Mouse (Mus musculus): ENCODE data around the gene Srcin1. TPM values are rescaled to one million over a fixed set of nuclear protein-coding genes. Genes with fewer than 3 reads are reported as not detected.
A peak's percentile ranks its signal among the peaks of the same experiment; 100 is the strongest.

Srcin1 gene
- polyA plus RNA-seq, 1 experiment from 2014 or later = 8.5 TPM

GRCm38 (mm10) chr11:97491640-97492039, 84.3 kb downstream of the Srcin1 start:
- ATAC-seq = no peak
- Histone ChIP-seq H3K4me1 (replicated peaks) (no peaks in the 10 kb centered on the region), H3K4me3 (replicated peaks) (no peak overlapping the region), H3K9ac (replicated peaks) (no peak overlapping the region), H3K27ac (no peak overlapping the region), H3K9me3 (no peaks in the 10 kb centered on the region), H3K36me3 (peaks cover 45% of the 10 kb centered on the region), H3K4me2 (replicated peaks) (no peak overlapping the region), H3K27me3 (no peaks in the 10 kb centered on the region)
- 76% methylated on average over 10 of the region's 10 CpGs for WGBS

DNA sequence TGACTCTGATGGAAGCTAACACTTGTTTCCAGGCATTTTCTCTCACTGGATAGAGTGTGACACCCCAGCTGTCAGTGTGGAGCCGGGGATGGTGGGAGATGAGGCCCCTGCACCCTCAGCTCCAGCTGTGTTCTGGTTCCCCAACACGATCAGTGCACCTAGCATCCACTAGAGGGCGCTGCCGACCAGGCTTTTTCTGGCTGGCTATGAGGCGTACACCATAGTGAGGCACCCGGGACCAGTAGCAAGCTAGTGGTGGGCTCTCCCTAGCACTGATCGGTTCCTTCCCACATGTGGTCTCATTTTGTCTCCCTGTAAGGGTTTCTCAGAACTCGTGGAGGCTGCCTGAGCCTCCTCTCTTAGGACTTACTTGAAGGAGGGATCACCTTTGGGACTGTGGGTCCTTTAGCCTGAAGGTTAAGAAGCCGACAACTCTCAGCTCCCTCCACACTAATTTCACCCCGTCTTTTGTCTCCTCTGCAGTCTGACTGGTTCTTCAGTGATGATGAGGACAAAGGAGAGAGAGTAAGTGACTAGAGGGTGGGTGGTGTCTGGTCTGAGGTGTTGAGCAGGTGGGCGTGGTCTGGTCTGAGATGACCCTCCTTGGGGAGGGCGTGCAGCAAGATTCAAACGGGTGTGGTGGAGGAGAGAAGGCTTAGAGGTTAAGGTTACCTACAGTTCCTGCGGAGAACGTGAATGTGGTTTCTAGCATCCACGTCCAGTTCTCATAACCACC, 86.2 kb downstream of the Srcin1 start:
- 18% methylated on average over 16 of the region's 16 CpGs for WGBS
- Histone ChIP-seq H3K4me2 (replicated peaks) (no peak overlapping the region), H3K9me3 (no peaks in the 10 kb centered on the region), H3K4me1 (replicated peaks) (no peaks in the 10 kb centered on the region), H3K36me3 (peaks cover 60% of the 10 kb centered on the region), H3K27me3 (no peaks in the 10 kb centered on the region), H3K4me3 (replicated peaks) (no peak overlapping the region), H3K9ac (replicated peaks) (no peak overlapping the region), H3K27ac (no peak overlapping the region)
- peak; percentile 79 for ATAC-seq

DNA sequence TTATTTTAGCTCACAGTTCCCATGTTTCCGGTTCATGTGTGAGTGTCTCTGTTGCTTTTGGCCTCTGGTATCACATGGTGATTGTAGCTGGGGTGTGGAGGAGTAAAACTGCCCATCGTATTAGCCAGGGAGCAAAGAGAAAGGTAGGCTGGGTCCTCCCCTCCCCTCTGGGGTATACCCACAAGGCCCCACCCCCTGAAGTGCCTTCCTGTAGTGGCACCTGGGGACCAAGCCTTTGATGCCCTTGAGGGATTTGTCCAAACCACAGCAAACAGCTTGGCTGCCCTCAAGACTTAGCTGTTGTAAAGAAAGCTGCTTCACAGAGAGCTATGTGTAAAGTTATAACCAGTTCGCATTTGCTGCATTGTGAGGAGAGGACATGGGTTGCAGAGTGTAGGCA, 88.3 kb downstream of the Srcin1 start:
- Histone ChIP-seq H3K4me2 (replicated peaks) (no peak overlapping the region), H3K4me1 (replicated peaks) (no peaks in the 10 kb centered on the region), H3K36me3 (peaks cover 51% of the 10 kb centered on the region), H3K27me3 (no peaks in the 10 kb centered on the region), H3K4me3 (replicated peaks) (no peak overlapping the region), H3K27ac (no peak overlapping the region), H3K9ac (replicated peaks) (no peak overlapping the region), H3K9me3 (no peaks in the 10 kb centered on the region)
- WGBS = 79% methylated on average over 3 of the region's 3 CpGs
- ATAC-seq = no peak

DNA sequence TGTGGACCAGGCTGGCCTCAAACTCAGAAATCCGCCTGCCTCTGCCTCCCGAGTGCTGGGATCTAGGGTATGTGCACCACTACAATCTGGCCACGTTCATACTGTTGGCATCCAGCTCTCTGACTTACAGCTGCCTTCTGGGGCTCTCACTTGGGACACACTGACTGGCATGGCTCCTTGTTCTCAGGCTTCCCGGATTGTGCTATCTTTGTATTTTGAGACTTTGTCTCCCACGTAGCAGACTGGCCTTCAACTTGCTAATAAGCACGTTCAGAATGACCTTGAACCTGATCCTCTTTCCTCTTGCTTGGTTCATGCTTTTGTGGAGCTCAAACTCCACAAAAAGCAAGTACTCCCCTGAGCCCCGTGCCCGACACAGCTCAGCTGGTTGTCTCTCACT, 90.3 kb downstream of the Srcin1 start:
- WGBS = 76% methylated on average over 8 of the region's 8 CpGs
- no peak for ATAC-seq

DNA sequence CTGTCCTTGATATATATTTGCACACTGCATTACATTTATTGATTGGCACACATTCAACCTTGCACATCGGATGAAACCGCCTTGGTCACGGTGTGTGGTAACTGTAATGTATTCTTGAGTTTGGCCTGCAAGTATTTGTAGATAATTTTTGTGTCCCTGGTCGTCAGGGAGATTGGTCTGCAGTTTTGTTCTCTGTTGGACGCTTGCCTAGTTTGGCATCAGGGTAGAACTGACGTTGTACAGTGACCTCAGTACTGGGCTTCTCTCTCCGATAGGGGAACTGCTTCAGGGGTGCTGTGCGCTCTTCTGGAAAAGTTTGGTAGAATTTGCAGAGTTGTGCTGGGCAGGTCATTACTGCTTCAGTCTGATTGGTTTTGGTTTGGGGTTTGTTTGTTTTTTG, 96.2 kb downstream of the Srcin1 start:
- H3K9me3 ChIP-seq = no peaks in the 10 kb centered on the region
- no peak for ATAC-seq
- no peak overlapping the region for H3K27ac ChIP-seq
- H3K4me1 ChIP-seq (replicated peaks) = no peaks in the 10 kb centered on the region
- no peak overlapping the region for H3K4me3 ChIP-seq (replicated peaks)
- H3K27me3 ChIP-seq = no peaks in the 10 kb centered on the region
- 85% methylated on average over 8 of the region's 8 CpGs for WGBS
- H3K4me2 ChIP-seq (replicated peaks) = no peak overlapping the region
- peaks cover 73% of the 10 kb centered on the region for H3K36me3 ChIP-seq
- no peak overlapping the region for H3K9ac ChIP-seq (replicated peaks)

More for the DNA sequence above, 90.3 kb downstream of the Srcin1 start:
- peaks cover 50% of the 10 kb centered on the region for H3K36me3 ChIP-seq
- H3K4me1 ChIP-seq (replicated peaks) = no peaks in the 10 kb centered on the region
- H3K27me3 ChIP-seq = no peaks in the 10 kb centered on the region
- no peak overlapping the region for H3K4me3 ChIP-seq (replicated peaks)
- no peak overlapping the region for H3K27ac ChIP-seq
- no peaks in the 10 kb centered on the region for H3K9me3 ChIP-seq
- no peak overlapping the region for H3K4me2 ChIP-seq (replicated peaks)
- H3K9ac ChIP-seq (replicated peaks) = no peak overlapping the region

DNA sequence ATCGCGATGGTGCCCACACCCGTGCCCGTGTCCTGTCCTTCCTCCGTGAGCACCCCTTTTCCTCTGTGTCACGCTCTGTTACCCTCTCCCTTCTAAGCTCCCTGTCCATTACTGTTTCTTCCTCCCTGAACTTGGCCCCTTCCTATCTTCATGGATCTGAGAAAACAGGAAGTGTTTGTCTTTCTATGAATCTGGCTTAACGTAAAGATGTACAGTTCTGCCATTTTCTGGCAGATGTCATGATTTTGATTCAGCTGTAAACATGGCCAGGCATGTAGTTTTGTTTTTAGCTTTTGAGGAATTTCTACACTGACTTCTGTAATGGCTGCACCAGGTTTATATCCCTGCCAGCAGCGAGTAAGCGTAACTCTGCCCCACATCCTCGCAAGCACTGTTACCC, 96.9 kb downstream of the Srcin1 start:
- Histone ChIP-seq H3K9me3 (no peaks in the 10 kb centered on the region), H3K27me3 (no peaks in the 10 kb centered on the region), H3K4me3 (replicated peaks) (no peak overlapping the region), H3K36me3 (peaks cover 75% of the 10 kb centered on the region), H3K4me2 (replicated peaks) (no peak overlapping the region), H3K27ac (no peak overlapping the region), H3K9ac (replicated peaks) (0 out of 2 replicates have a peak overlapping the region, but pooled peaks have one; percentile 19), H3K4me1 (replicated peaks) (no peaks in the 10 kb centered on the region)
- 87% methylated on average over 10 of the region's 10 CpGs for WGBS
- no peak for ATAC-seq

DNA sequence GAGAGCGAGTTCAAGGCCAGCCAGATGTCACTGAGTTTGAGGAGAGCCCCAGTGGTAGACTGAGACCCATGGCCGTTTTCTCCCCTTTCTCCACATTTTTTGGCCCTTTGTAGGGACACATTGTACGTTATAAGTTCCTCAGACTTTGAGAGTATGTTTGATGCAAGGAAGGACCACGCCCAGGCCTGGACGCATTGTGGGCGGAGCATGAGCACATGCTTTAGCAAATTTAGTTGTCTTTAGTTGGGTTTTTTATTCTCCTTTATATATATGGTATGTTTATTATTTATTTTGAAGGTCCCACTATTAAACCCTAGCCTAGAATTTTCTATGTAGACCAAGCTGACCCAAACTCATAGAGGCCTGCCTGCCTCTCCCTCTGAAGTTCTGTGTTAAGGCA, 97.6 kb downstream of the Srcin1 start:
- Histone ChIP-seq H3K9ac (replicated peaks) (no peak overlapping the region), H3K4me3 (replicated peaks) (no peak overlapping the region), H3K36me3 (peaks cover 79% of the 10 kb centered on the region), H3K4me1 (replicated peaks) (no peaks in the 10 kb centered on the region), H3K27ac (no peak overlapping the region), H3K27me3 (no peaks in the 10 kb centered on the region), H3K4me2 (replicated peaks) (no peak overlapping the region), H3K9me3 (no peaks in the 10 kb centered on the region)
- no peak for ATAC-seq
- 87% methylated on average over 6 of the region's 6 CpGs for WGBS

DNA sequence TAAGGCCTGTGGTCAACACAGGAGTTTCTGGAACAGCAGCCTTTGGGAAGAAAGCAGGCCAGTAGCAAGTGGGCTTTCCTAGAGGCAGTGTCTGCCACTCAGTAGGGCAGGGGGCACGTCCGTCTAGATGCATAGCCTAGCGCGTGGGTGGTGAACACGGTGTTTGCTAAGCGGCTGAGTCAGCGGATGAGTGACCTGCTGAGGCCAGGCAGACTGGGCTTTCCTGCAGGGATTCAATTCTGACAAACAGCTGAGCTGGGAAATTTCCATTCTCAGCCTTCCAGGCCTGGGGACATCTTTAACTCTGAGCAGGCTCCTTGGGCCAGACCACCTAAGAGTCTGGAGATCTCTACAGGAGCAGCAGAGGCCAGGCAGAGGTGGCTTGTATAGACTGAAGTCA, 98.6 kb downstream of the Srcin1 start:
- H3K27ac ChIP-seq = no peak overlapping the region
- 63% methylated on average over 7 of the region's 7 CpGs for WGBS
- ATAC-seq = no peak
- no peaks in the 10 kb centered on the region for H3K27me3 ChIP-seq
- H3K9ac ChIP-seq (replicated peaks) = no peak overlapping the region
- H3K36me3 ChIP-seq = peaks cover 80% of the 10 kb centered on the region
- no peaks in the 10 kb centered on the region for H3K4me1 ChIP-seq (replicated peaks)
- H3K4me2 ChIP-seq (replicated peaks) = no peak overlapping the region
- H3K4me3 ChIP-seq (replicated peaks) = no peak overlapping the region
- H3K9me3 ChIP-seq = no peaks in the 10 kb centered on the region

- peaks cover 79% of the 10 kb centered on the region for H3K36me3 ChIP-seq
- ATAC-seq = peak; percentile 75
- WGBS = 60% methylated on average over 8 of the region's 8 CpGs
These were observed 99.5 kb downstream of the Srcin1 start for GRCm38 (mm10) chr11:97476334-97477095.

GRCm38 (mm10) chr11:97471276-97471675, 104.7 kb downstream of the Srcin1 start:
- Histone ChIP-seq H3K4me3 (replicated peaks) (no peak overlapping the region), H3K9me3 (no peaks in the 10 kb centered on the region), H3K36me3 (peaks cover 79% of the 10 kb centered on the region), H3K4me1 (replicated peaks) (no peaks in the 10 kb centered on the region), H3K27me3 (no peaks in the 10 kb centered on the region), H3K27ac (no peak overlapping the region), H3K9ac (replicated peaks) (no peak overlapping the region), H3K4me2 (replicated peaks) (no peak overlapping the region)
- no peak for ATAC-seq
- 84% methylated on average over 6 of the region's 6 CpGs for WGBS

More at GRCm38 (mm10) chr11:97476334-97477095, 99.5 kb downstream of the Srcin1 start:
- Histone ChIP-seq H3K27me3 (no peaks in the 10 kb centered on the region), H3K4me1 (replicated peaks) (no peaks in the 10 kb centered on the region), H3K9ac (replicated peaks) (0 out of 2 replicates have a peak overlapping the region, but pooled peaks have one; percentile 4), H3K4me2 (replicated peaks) (no peak overlapping the region), H3K4me3 (replicated peaks) (no peak overlapping the region), H3K9me3 (no peaks in the 10 kb centered on the region), H3K27ac (peak overlapping the region; percentile 35)

DNA sequence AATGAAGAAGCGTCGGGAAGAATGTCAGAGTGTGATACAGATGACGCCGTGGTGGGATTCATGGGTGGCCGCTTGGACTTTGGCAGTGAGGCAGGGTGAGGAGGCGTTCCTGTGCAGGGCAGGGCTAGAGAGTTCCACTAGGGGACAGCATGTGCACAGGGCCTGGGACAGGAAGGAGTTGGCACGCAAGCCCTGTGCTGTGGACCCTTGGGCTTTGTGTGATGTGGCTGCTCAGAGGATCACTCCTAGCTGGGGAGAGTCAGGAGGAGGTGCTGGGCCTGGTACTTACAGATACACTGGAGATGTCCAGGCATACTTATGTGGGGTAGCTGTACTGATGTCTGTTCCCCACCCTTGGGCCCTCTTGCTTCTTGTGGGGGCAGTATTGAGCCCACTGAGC, 106.2 kb downstream of the Srcin1 start:
- H3K4me3 ChIP-seq (replicated peaks) = no peak overlapping the region
- H3K36me3 ChIP-seq = peaks cover 79% of the 10 kb centered on the region
- H3K27me3 ChIP-seq = no peaks in the 10 kb centered on the region
- H3K4me2 ChIP-seq (replicated peaks) = no peak overlapping the region
- no peak overlapping the region for H3K27ac ChIP-seq
- 88% methylated on average over 7 of the region's 7 CpGs for WGBS
- H3K4me1 ChIP-seq (replicated peaks) = no peaks in the 10 kb centered on the region
- ATAC-seq = no peak
- H3K9me3 ChIP-seq = no peaks in the 10 kb centered on the region
- no peak overlapping the region for H3K9ac ChIP-seq (replicated peaks)

DNA sequence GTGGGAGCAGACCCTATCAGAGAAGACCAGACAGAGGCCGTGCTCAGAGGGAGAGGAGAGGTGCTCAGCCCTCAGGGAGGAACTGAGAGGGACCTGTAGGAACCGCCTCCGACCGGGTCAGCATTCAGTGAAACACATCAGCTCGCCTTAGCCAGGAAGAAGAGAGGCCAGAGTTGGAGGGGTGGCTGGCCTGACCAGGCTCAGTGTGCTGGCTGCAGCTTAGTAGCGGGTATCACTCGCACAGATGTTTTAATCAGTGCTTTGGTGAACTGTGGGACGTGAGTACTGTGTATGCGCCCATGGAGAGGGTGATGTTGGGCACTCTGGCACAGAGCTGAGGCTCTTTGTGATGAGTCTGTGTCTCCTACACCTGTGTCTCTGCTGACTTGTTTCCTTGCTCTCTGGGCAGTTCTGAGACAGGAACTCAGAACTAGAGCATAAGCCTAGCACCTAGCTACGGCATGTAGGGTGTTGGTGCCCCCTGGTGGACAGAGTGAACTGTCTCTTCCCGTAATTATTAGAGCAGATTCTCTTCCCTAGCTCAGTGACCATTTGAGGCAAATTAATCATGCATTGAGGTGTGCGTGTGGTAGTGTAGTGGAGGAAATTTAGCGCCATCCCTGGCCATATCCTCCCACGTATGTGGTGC, 107.2 kb downstream of the Srcin1 start:
- no peak overlapping the region; the same call in 1 of the 2 replicates for H3K27ac ChIP-seq

More for the DNA sequence above, 107.2 kb downstream of the Srcin1 start:
- Histone ChIP-seq H3K4me1 (replicated peaks) (no peaks in the 10 kb centered on the region), H3K9me3 (no peaks in the 10 kb centered on the region), H3K4me2 (replicated peaks) (no peak overlapping the region), H3K9ac (replicated peaks) (no peak overlapping the region; the same call in 1 of the 2 replicates), H3K27me3 (peaks cover 9% of the 10 kb centered on the region), H3K36me3 (peaks cover 81% of the 10 kb centered on the region), H3K4me3 (replicated peaks) (no peak overlapping the region)
- 46% methylated on average over 14 of the region's 14 CpGs for WGBS
- peak; percentile 77 for ATAC-seq
